8 mouse cellular contexts compared by ENCODE assay signal in the genomic region with DNA sequence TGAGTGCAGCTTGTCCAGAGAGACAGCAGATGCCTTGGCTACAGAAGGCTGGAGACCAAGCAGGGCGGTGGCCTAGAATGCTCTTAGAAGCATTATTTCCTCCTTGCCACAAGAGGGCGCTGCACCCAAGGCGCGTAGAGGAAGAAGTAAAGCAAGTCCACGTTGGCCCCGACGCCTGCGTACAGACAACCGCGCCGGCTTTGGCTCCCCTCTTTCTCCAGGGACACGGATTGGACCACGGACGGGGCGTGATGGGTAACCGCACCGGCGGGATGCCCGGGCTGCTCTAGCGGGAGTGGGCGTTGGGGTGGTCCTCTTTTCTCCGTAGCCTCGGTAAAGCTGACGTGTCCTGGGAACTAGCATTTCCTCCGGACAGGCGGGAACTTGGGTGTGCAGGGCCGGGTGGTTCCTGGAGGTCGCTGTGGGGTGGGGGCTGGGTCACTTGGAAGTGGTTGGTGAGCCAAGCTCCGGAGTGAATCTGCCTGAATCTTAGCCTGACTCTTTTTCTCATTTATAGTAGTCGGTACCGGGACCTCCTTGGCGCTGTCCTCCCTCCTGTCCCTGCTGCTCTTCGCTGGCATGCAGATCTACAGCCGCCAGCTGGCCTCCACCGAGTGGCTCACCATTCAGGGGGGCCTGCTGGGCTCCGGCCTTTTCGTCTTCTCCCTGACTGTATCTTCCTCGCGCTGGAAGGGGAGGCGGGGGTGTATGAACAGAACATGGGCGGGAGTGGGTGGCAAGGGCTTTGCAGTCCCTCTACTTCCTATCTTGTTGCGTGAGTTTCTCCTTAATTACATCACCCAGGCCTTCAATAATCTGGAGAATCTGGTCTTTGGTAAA. TPM values are rescaled to one million over a fixed set of nuclear protein-coding genes. Genes with fewer than 3 reads are reported as not detected.
A peak's percentile ranks its signal among the peaks of the same experiment; 100 is the strongest.
DNase-seq lines count a peak whose midpoint lies in the region; ATAC-seq and TF ChIP-seq lines count a peak whose summit lies in the region.

TSS of gene Trim46 (minus strand) at position 49 of the 840 bp plus-strand sequence.

- under 1% methylated on average over 42 of the region's 42 CpGs for WGBS in forebrain, embryonic 14.5 days
- under 1% methylated on average over 42 of the region's 42 CpGs for WGBS in lung, embryonic 14.5 days

- peak within 1 kb of the TSS; percentile 95 for H3K27ac ChIP-seq in forebrain, embryonic 14.5 days (ENCODE audit: low read depth, low read length)
- H3K27ac ChIP-seq in layer of hippocampus, adult 2 months = peak within 1 kb of the TSS; percentile 98
- H3K27ac ChIP-seq in lung, embryonic 14.5 days (ENCODE audit: low read depth) = peak within 1 kb of the TSS; percentile 72

- peak; percentile 84 for DNase-seq in G1E (ENCODE audit: low spot score)
- peak; percentile 89 for DNase-seq in cerebellum, adult 11 months
- DNase-seq in forebrain, embryonic 14.5 days (ENCODE audit: low spot score) = peak; percentile 96
- DNase-seq in heart, postnatal 14 days = peak; percentile 90 to 92
- DNase-seq in layer of hippocampus, adult 2 months (ENCODE audit: low spot score in 2 of 2) = peak; percentile 89 to 91
- DNase-seq in lung, embryonic 14.5 days = peak; percentile 96
- peak; percentile 89 for DNase-seq in testis, postnatal 14 days (ENCODE audit: low spot score)

- H3K27me3 ChIP-seq in G1E (ENCODE audit: insufficient read depth, low read length) = peaks cover 25% of the 10 kb centered on the region
- H3K27me3 ChIP-seq in forebrain, embryonic 14.5 days (replicated peaks; ENCODE audit: control insufficient read depth, insufficient read depth, low read length) = no peaks in the 10 kb centered on the region
- peaks cover 15% of the 10 kb centered on the region; the same call in 1 of the 2 replicates for H3K27me3 ChIP-seq in lung, embryonic 14.5 days (ENCODE audit: insufficient read depth, low read length)

- H3K9me3 ChIP-seq in G1E (replicated peaks) = no peaks in the 10 kb centered on the region
- no peaks in the 10 kb centered on the region for H3K9me3 ChIP-seq in forebrain, embryonic 14.5 days (replicated peaks; ENCODE audit: control insufficient read depth, low read length)
- H3K9me3 ChIP-seq in lung, embryonic 14.5 days (ENCODE audit: low read depth, low read length) = no peaks in the 10 kb centered on the region

- ATAC-seq in G1E (ENCODE audit: extremely low read depth, insufficient number of reproducible peaks, low FRiP score, poor library complexity, severe bottlenecking) = peak; percentile 66
- peak; percentile 77 for ATAC-seq in forebrain, embryonic 14.5 days
- ATAC-seq in lung, embryonic 14.5 days (ENCODE audit: insufficient read depth) = peak; percentile 72
- peak; percentile 73 for ATAC-seq in neutrophil, adult 5-6 weeks (ENCODE audit: extremely low read depth, insufficient number of reproducible peaks, low FRiP score, poor library complexity, severe bottlenecking)

- intact Hi-C loops in heart, postnatal 14 days (cut with DNase I) = no loop called here

- H3K9ac ChIP-seq in forebrain, embryonic 14.5 days (ENCODE audit: low read length) = peak within 1 kb of the TSS; percentile 78
- peak within 1 kb of the TSS; percentile 80 for H3K9ac ChIP-seq in lung, embryonic 14.5 days

- TF ChIP-seq CTCF in G1E (IDR thresholded peaks at IDR 0.05; ENCODE audit: low read depth, low read length) = peak; percentile 90
- peak; percentile 96 for TF ChIP-seq CTCF in layer of hippocampus, adult 2 months (conservative IDR thresholded peaks at IDR 0.05)
- peak; percentile 99 for TF ChIP-seq CTCF in lung, embryonic 14.5 days (IDR thresholded peaks at IDR 0.05; ENCODE audit: low read depth)

- peaks cover 67% of the 10 kb centered on the region for H3K4me1 ChIP-seq in G1E (ENCODE audit: insufficient read depth, low read depth, low read length)
- peaks cover 12% of the 10 kb centered on the region for H3K4me1 ChIP-seq in forebrain, embryonic 14.5 days (ENCODE audit: control insufficient read depth, insufficient read depth, low read length)
- peaks cover 10% of the 10 kb centered on the region for H3K4me1 ChIP-seq in lung, embryonic 14.5 days (ENCODE audit: insufficient read depth)

- H3K4me3 ChIP-seq in G1E (ENCODE audit: low read depth, low read length) = peak within 1 kb of the TSS; percentile 84
- H3K4me3 ChIP-seq in forebrain, embryonic 14.5 days (ENCODE audit: low read depth, low read length) = peak within 1 kb of the TSS; percentile 70
- peak within 1 kb of the TSS; percentile 89 for H3K4me3 ChIP-seq in layer of hippocampus, adult 2 months
- H3K4me3 ChIP-seq in lung, embryonic 14.5 days (ENCODE audit: low read depth, low read length) = peak within 1 kb of the TSS; percentile 78

- peak within 1 kb of the TSS; percentile 95 for H3K4me2 ChIP-seq in forebrain, embryonic 14.5 days (ENCODE audit: low read length)
- peak within 1 kb of the TSS; percentile 88 for H3K4me2 ChIP-seq in lung, embryonic 14.5 days

- peaks cover 28% of the 10 kb centered on the region for H3K36me3 ChIP-seq in G1E (replicated peaks)
- peaks cover 19% of the 10 kb centered on the region for H3K36me3 ChIP-seq in forebrain, embryonic 14.5 days (ENCODE audit: control insufficient read depth, insufficient read depth, low read length)
- H3K36me3 ChIP-seq in lung, embryonic 14.5 days (ENCODE audit: insufficient read depth) = peaks cover 12% of the 10 kb centered on the region

RNA-seq across cellular contexts. Expression of gene Trim46, which starts in this region (rescaled TPM):
- total RNA-seq in G1E (2014; fragmentation: Nextera tagmentation) = 1.8 and 10.1 TPM in 2 replicates
- total RNA-seq in G1E (2017) = 0.64 and 0.76 TPM in 2 replicates
- polyA plus RNA-seq in G1E (2012) = 2.7 and 2.8 TPM in 2 replicates
- 34.0 and 50.3 TPM in 2 replicates for polyA plus RNA-seq in forebrain, embryonic 14.5 days (2014; fragmentation: Nextera tagmentation; extraction: Ambion mirVana)
- total RNA-seq in heart, postnatal 14 days (2021) = under 1 TPM; 0.68 to 0.76 TPM
- 10 to 100 TPM; 89.1 to 92.8 TPM for total RNA-seq in layer of hippocampus, adult 2 months (2021)
- polyA plus RNA-seq in lung, embryonic 14.5 days (2014; fragmentation: Nextera tagmentation; extraction: Ambion mirVana) = 5.7 and 6.3 TPM in 2 replicates
- 2.2 and 2.3 TPM in 2 replicates for total RNA-seq in neutrophil, adult 5-6 weeks (2017)

Comparison
In these comparisons a context has a peak if more than half of its experiments do, and no peak if none do; other contexts are left out.
1. Peak in every context shown above with its lines: DNase-seq, ATAC-seq, H3K4me3 ChIP-seq and H3K27ac ChIP-seq.
2. RNA of gene Trim46 (total RNA-seq): 89.1 to 92.8 TPM in layer of hippocampus, adult 2 months; 0.64 to 10.1 TPM in G1E, 2.2 to 2.3 TPM in neutrophil, adult 5-6 weeks and 0.68 to 0.76 TPM in heart, postnatal 14 days; every median in the first group is over 4 times any median in the second.
3. Peak in DNase-seq in heart, postnatal 14 days; RNA of the gene not detected or under 1 TPM.